Mouse (Mus musculus): ENCODE measurements around the gene Phf10. TPM values are rescaled to one million over a fixed set of nuclear protein-coding genes. Genes with fewer than 3 reads are reported as not detected.
"Not testable (repeated sequence)": the region's sequence is repeated elsewhere in the genome, so short reads cannot be mapped to it uniquely, and the experiment has no call there.

The Phf10 gene
- polyA plus RNA-seq, 1 experiment from 2014 or later: 25.2 TPM

DNA sequence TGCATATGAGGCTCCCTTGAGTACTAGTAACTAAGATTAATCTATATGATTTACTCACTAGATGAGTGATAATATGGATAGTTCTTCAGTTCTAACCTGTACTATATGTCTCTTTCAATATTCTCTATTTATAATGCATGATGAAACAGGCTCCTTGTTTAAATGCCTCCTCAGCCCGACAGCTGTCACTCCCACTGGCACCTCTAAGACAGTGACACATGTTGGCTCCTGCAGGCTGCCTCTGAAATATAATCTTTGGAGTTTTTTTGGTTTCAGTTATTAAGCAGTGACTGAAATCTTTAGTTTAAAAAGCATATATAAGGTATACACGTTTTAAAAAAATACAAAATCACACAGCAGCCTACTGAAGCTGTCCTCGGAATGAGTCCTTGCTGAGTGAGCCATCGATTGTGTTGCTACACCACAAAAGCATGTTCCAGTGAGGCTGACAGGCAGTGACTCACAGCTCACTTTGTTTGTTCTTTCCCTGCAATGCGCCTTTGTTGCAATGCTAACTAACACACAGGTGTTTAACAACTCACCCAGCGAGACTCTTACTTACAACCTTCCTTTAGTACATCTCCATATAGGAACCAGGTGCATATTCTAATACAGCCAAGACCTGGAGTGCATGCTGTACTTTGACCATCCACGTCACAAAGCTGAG, 11.8 kb downstream of the Phf10 start:
- Histone ChIP-seq H3K27me3 (ENCODE audit: control insufficient read depth, insufficient read depth, low read length) (no peaks in the 10 kb centered on the region), H3K4me2 (ENCODE audit: low read length) (no peak overlapping the region), H3K27ac (replicated peaks; ENCODE audit: low read depth, low read length) (no peak overlapping the region), H3K36me3 (ENCODE audit: control insufficient read depth, insufficient read depth, low read length) (peaks cover 74% of the 10 kb centered on the region), H3K4me1 (ENCODE audit: control insufficient read depth, insufficient read depth, low read length) (peaks cover 4% of the 10 kb centered on the region), H3K9me3 (ENCODE audit: control insufficient read depth, low read length) (no peaks in the 10 kb centered on the region), H3K4me3 (replicated peaks; ENCODE audit: low read depth, low read length) (no peak overlapping the region), H3K9ac (replicated peaks; ENCODE audit: low read length) (no peak overlapping the region)
- no peak for DNase-seq
- 88% methylated on average over 7 of the region's 7 CpGs for WGBS
- no peak for ATAC-seq (ENCODE audit: low FRiP score, low TSS enrichment)

DNA sequence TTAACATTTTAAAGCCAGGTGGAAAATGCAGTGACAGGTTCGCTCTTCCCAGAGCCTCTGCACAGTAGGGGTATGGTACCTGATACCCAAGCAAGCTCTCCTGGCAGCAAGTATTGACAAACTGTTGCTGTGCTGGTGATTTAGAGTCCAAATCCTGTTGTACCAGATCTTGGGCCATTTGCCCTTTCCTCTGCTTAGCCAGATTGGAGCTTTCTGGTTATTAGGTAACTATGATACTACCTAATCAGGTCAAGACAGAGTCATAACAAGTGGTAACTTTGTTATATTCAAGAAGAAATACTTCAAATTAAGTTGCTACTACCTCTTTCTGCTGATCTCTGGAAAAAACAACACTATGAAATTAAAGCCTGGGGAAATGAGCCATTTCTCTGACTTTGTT, 16.5 kb downstream of the Phf10 start:
- no peak for DNase-seq
- H3K27me3 ChIP-seq (ENCODE audit: control insufficient read depth, insufficient read depth, low read length): no peaks in the 10 kb centered on the region
- no peak overlapping the region for H3K27ac ChIP-seq (replicated peaks; ENCODE audit: low read depth, low read length)
- H3K4me2 ChIP-seq (ENCODE audit: low read length): peak overlapping the region; percentile 78
- H3K9ac ChIP-seq (replicated peaks; ENCODE audit: low read length): no peak overlapping the region
- ATAC-seq (ENCODE audit: low FRiP score, low TSS enrichment): no peak
- peaks cover 33% of the 10 kb centered on the region for H3K36me3 ChIP-seq (ENCODE audit: control insufficient read depth, insufficient read depth, low read length)
- peaks cover 16% of the 10 kb centered on the region for H3K4me1 ChIP-seq (ENCODE audit: control insufficient read depth, insufficient read depth, low read length)
- no peak overlapping the region for H3K4me3 ChIP-seq (replicated peaks; ENCODE audit: low read depth, low read length)
- no peaks in the 10 kb centered on the region for H3K9me3 ChIP-seq (ENCODE audit: control insufficient read depth, low read length)
- 85% methylated on average over 1 of the region's 1 CpGs for WGBS

DNA sequence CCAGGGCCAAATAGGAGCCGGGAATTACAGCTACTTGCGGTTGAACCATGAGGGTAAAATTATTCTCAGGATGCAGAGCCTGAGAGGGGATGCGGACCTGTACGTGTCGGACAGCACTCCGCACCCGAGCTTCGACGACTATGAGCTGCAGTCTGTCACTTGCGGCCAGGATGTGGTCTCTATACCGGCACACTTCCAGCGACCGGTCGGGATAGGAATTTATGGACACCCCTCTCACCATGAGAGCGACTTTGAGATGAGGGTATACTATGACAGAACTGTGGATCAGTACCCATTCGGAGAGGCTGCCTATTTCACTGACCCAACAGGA, 17.4 kb downstream of the Phf10 start:
- Histone ChIP-seq H3K36me3 (ENCODE audit: control insufficient read depth, insufficient read depth, low read length) (peaks cover 27% of the 10 kb centered on the region), H3K27ac (replicated peaks; ENCODE audit: low read depth, low read length) (no peak overlapping the region), H3K27me3 (ENCODE audit: control insufficient read depth, insufficient read depth, low read length) (no peaks in the 10 kb centered on the region), H3K4me3 (replicated peaks; ENCODE audit: low read depth, low read length) (peak overlapping the region; percentile 59), H3K9me3 (ENCODE audit: control insufficient read depth, low read length) (no peaks in the 10 kb centered on the region), H3K4me1 (ENCODE audit: control insufficient read depth, insufficient read depth, low read length) (peaks cover 16% of the 10 kb centered on the region), H3K9ac (replicated peaks; ENCODE audit: low read length) (peak overlapping the region; percentile 86), H3K4me2 (ENCODE audit: low read length) (peak overlapping the region; percentile 78)
- WGBS: 20% methylated on average over 16 of the region's 16 CpGs
- ATAC-seq (ENCODE audit: low FRiP score, low TSS enrichment) (no peak), DNase-seq (no peak)

- WGBS: under 1% methylated on average over 54 of the region's 54 CpGs
- DNase-seq (peak; percentile 100), ATAC-seq (ENCODE audit: low FRiP score, low TSS enrichment) (peak; percentile 99)
- H3K4me2 ChIP-seq (ENCODE audit: low read length): peak within 1 kb of the TSS; percentile 78
- H3K27ac ChIP-seq (replicated peaks; ENCODE audit: low read depth, low read length): peak within 1 kb of the TSS; percentile 80
- H3K4me3 ChIP-seq (replicated peaks; ENCODE audit: low read depth, low read length): peak within 1 kb of the TSS; percentile 59
- H3K27me3 ChIP-seq (ENCODE audit: control insufficient read depth, insufficient read depth, low read length): no peaks in the 10 kb centered on the region
- peaks cover 22% of the 10 kb centered on the region for H3K36me3 ChIP-seq (ENCODE audit: control insufficient read depth, insufficient read depth, low read length)
- no peaks in the 10 kb centered on the region for H3K9me3 ChIP-seq (ENCODE audit: control insufficient read depth, low read length)
- H3K4me1 ChIP-seq (ENCODE audit: control insufficient read depth, insufficient read depth, low read length): peaks cover 16% of the 10 kb centered on the region
- peak within 1 kb of the TSS; percentile 86 for H3K9ac ChIP-seq (replicated peaks; ENCODE audit: low read length)
Observed at GRCm38 (mm10) chr17:14943009-14943728, 17.9 kb downstream of the Phf10 start, which contains the start of the genes Wdr27 and 1600012H06Rik. Gene Wdr27 (minus strand): TSS chr17:14943158. Gene 1600012H06Rik (plus strand): TSS chr17:14943184.

- Histone ChIP-seq H3K4me1 (ENCODE audit: control insufficient read depth, insufficient read depth, low read length) (peaks cover 16% of the 10 kb centered on the region), H3K9ac (replicated peaks; ENCODE audit: low read length) (peak overlapping the region; percentile 86; the same call in 1 of the 2 replicates), H3K4me2 (ENCODE audit: low read length) (peak overlapping the region; percentile 78), H3K4me3 (replicated peaks; ENCODE audit: low read depth, low read length) (peak overlapping the region; percentile 59), H3K36me3 (ENCODE audit: control insufficient read depth, insufficient read depth, low read length) (peaks cover 20% of the 10 kb centered on the region)
- 60% methylated on average over 6 of the region's 6 CpGs for WGBS
- H3K27me3 ChIP-seq (ENCODE audit: control insufficient read depth, insufficient read depth, low read length); H3K27ac ChIP-seq (replicated peaks; ENCODE audit: low read depth, low read length); DNase-seq; ATAC-seq (ENCODE audit: low FRiP score, low TSS enrichment); H3K9me3 ChIP-seq (ENCODE audit: control insufficient read depth, low read length): not testable (repeated sequence)
Observed at GRCm38 (mm10) chr17:14942181-14942580, 18.9 kb downstream of the Phf10 start.

GRCm38 (mm10) chr17:14935841-14936605, 25.1 kb downstream of the Phf10 start:
- no peak for ATAC-seq (ENCODE audit: low FRiP score, low TSS enrichment)
- Histone ChIP-seq H3K4me1 (ENCODE audit: control insufficient read depth, insufficient read depth, low read length) (no peaks in the 10 kb centered on the region), H3K4me3 (replicated peaks; ENCODE audit: low read depth, low read length) (no peak overlapping the region), H3K36me3 (ENCODE audit: control insufficient read depth, insufficient read depth, low read length) (no peaks in the 10 kb centered on the region), H3K9me3 (ENCODE audit: control insufficient read depth, low read length) (no peaks in the 10 kb centered on the region), H3K4me2 (ENCODE audit: low read length) (no peak overlapping the region), H3K27me3 (ENCODE audit: control insufficient read depth, insufficient read depth, low read length) (no peaks in the 10 kb centered on the region), H3K27ac (replicated peaks; ENCODE audit: low read depth, low read length) (no peak overlapping the region), H3K9ac (replicated peaks; ENCODE audit: low read length) (no peak overlapping the region)
- WGBS: 75% methylated on average over 5 of the region's 5 CpGs
- DNase-seq: no peak

DNA sequence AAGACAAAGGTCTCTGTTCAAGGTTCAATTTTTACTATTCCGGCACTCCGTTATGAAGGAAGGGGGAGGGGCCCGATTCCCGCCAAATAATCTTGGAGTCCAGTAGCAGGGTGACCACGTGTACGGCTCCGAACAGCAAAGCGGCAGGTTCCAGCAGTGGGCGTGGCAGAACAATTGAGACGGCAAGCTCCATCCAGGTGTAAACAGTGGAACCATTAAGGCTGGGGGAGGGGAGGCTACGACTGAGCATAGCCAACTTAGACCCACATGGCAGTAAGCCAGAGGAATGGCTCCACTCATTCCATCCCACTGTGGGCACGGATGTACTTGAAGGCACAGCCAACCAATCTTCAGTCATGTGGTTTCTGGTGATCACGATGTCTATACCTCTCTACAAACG, 25.8 kb downstream of the Phf10 start:
- not testable (repeated sequence) for H3K9me3 ChIP-seq (ENCODE audit: control insufficient read depth, low read length); ATAC-seq (ENCODE audit: low FRiP score, low TSS enrichment); H3K36me3 ChIP-seq (ENCODE audit: control insufficient read depth, insufficient read depth, low read length); DNase-seq; H3K9ac ChIP-seq (replicated peaks; ENCODE audit: low read length); H3K4me2 ChIP-seq (ENCODE audit: low read length); H3K27ac ChIP-seq (replicated peaks; ENCODE audit: low read depth, low read length); H3K4me1 ChIP-seq (ENCODE audit: control insufficient read depth, insufficient read depth, low read length); H3K4me3 ChIP-seq (replicated peaks; ENCODE audit: low read depth, low read length); H3K27me3 ChIP-seq (ENCODE audit: control insufficient read depth, insufficient read depth, low read length)
- 92% methylated on average over 14 of the region's 14 CpGs for WGBS

- 84% methylated on average over 5 of the region's 5 CpGs for WGBS
- no peaks in the 10 kb centered on the region for H3K9me3 ChIP-seq (ENCODE audit: control insufficient read depth, low read length)
- DNase-seq (no peak), ATAC-seq (ENCODE audit: low FRiP score, low TSS enrichment) (no peak)
- H3K4me3 ChIP-seq (replicated peaks; ENCODE audit: low read depth, low read length): no peak overlapping the region
- no peak overlapping the region for H3K4me2 ChIP-seq (ENCODE audit: low read length)
- no peak overlapping the region for H3K27ac ChIP-seq (replicated peaks; ENCODE audit: low read depth, low read length)
- no peaks in the 10 kb centered on the region for H3K36me3 ChIP-seq (ENCODE audit: control insufficient read depth, insufficient read depth, low read length)
- H3K4me1 ChIP-seq (ENCODE audit: control insufficient read depth, insufficient read depth, low read length): no peaks in the 10 kb centered on the region
- H3K9ac ChIP-seq (replicated peaks; ENCODE audit: low read length): no peak overlapping the region
- no peaks in the 10 kb centered on the region for H3K27me3 ChIP-seq (ENCODE audit: control insufficient read depth, insufficient read depth, low read length)
Observed at GRCm38 (mm10) chr17:14931469-14931868, 29.6 kb downstream of the Phf10 start.
